Mouse (Mus musculus): ENCODE results near the gene Lrch1. TPM values are rescaled to one million over a fixed set of nuclear protein-coding genes. Genes with fewer than 3 reads are reported as not detected.

The Lrch1 gene
- polyA plus RNA-seq, 1 experiment: 8.4 TPM

- DNase-seq: peak; percentile 44
- no peak for TF ChIP-seq POLR2A (IDR thresholded peaks at IDR 0.05; ENCODE audit: low read depth, low read length)
- no peak for TF ChIP-seq CTCF (conservative IDR thresholded peaks at IDR 0.05; ENCODE audit: insufficient read depth, insufficient read length, low read depth, low read length)
- H3K27me3 ChIP-seq (replicated peaks; ENCODE audit: control insufficient read depth, insufficient read depth, low read length): no peaks in the 10 kb centered on the region
- no peak overlapping the region for H3K4me3 ChIP-seq (ENCODE audit: insufficient read depth, low read depth, low read length)
- WGBS: 58% methylated on average over 3 of the region's 3 CpGs
- no peak overlapping the region for H3K27ac ChIP-seq (ENCODE audit: insufficient read depth, low read depth, low read length)
- H3K4me1 ChIP-seq (ENCODE audit: control insufficient read depth, insufficient read depth, low read length): peaks cover 4% of the 10 kb centered on the region; the same call in 1 of the 2 replicates
- no peaks in the 10 kb centered on the region for H3K36me3 ChIP-seq (ENCODE audit: control insufficient read depth, insufficient read depth, low read length)
Observed at GRCm38 (mm10) chr14:74972216-74972615, 24.5 kb upstream of the Lrch1 start.

- no peak for DNase-seq
- Histone ChIP-seq H3K4me3 (ENCODE audit: insufficient read depth, low read depth, low read length) (no peak overlapping the region), H3K27me3 (replicated peaks; ENCODE audit: control insufficient read depth, insufficient read depth, low read length) (no peaks in the 10 kb centered on the region), H3K36me3 (ENCODE audit: control insufficient read depth, insufficient read depth, low read length) (no peaks in the 10 kb centered on the region), H3K4me1 (ENCODE audit: control insufficient read depth, insufficient read depth, low read length) (peaks cover 4% of the 10 kb centered on the region; the same call in 1 of the 2 replicates), H3K27ac (ENCODE audit: insufficient read depth, low read depth, low read length) (no peak overlapping the region)
- TF ChIP-seq POLR2A (IDR thresholded peaks at IDR 0.05; ENCODE audit: low read depth, low read length): no peak
- no peak for TF ChIP-seq CTCF (conservative IDR thresholded peaks at IDR 0.05; ENCODE audit: insufficient read depth, insufficient read length, low read depth, low read length)
- WGBS: 62% methylated on average over 3 of the region's 3 CpGs
Observed at GRCm38 (mm10) chr14:74963402-74963764, 15.7 kb upstream of the Lrch1 start.

- H3K27ac ChIP-seq (ENCODE audit: insufficient read depth, low read depth, low read length): no peak overlapping the region
- peaks cover 4% of the 10 kb centered on the region; the same call in 1 of the 2 replicates for H3K4me1 ChIP-seq (ENCODE audit: control insufficient read depth, insufficient read depth, low read length)
- no peaks in the 10 kb centered on the region for H3K36me3 ChIP-seq (ENCODE audit: control insufficient read depth, insufficient read depth, low read length)
- H3K27me3 ChIP-seq (replicated peaks; ENCODE audit: control insufficient read depth, insufficient read depth, low read length): no peaks in the 10 kb centered on the region
- H3K4me3 ChIP-seq (ENCODE audit: insufficient read depth, low read depth, low read length): no peak overlapping the region
- WGBS: 79% methylated on average over 8 of the region's 8 CpGs
- TF ChIP-seq POLR2A (IDR thresholded peaks at IDR 0.05; ENCODE audit: low read depth, low read length): no peak
- TF ChIP-seq CTCF (conservative IDR thresholded peaks at IDR 0.05; ENCODE audit: insufficient read depth, insufficient read length, low read depth, low read length): no peak
- peak; percentile 38 for DNase-seq
Observed at GRCm38 (mm10) chr14:74962713-74963401, 15.2 kb upstream of the Lrch1 start.

GRCm38 (mm10) chr14:74960568-74960967 lies 12.9 kb upstream of the Lrch1 start:
- no peak for DNase-seq
- Histone ChIP-seq H3K4me1 (ENCODE audit: control insufficient read depth, insufficient read depth, low read length) (peaks cover 4% of the 10 kb centered on the region; the same call in 1 of the 2 replicates), H3K4me3 (ENCODE audit: insufficient read depth, low read depth, low read length) (no peak overlapping the region), H3K27ac (ENCODE audit: insufficient read depth, low read depth, low read length) (no peak overlapping the region), H3K27me3 (replicated peaks; ENCODE audit: control insufficient read depth, insufficient read depth, low read length) (no peaks in the 10 kb centered on the region), H3K36me3 (ENCODE audit: control insufficient read depth, insufficient read depth, low read length) (no peaks in the 10 kb centered on the region)
- 73% methylated on average over 5 of the region's 5 CpGs for WGBS
- no peak for TF ChIP-seq POLR2A (IDR thresholded peaks at IDR 0.05; ENCODE audit: low read depth, low read length)
- no peak for TF ChIP-seq CTCF (conservative IDR thresholded peaks at IDR 0.05; ENCODE audit: insufficient read depth, insufficient read length, low read depth, low read length)

GRCm38 (mm10) chr14:74956702-74957101 lies 9.0 kb upstream of the Lrch1 start:
- H3K27ac ChIP-seq (ENCODE audit: insufficient read depth, low read depth, low read length): no peak overlapping the region

GRCm38 (mm10) chr14:74956234-74956633 lies 8.6 kb upstream of the Lrch1 start:
- TF ChIP-seq CTCF (conservative IDR thresholded peaks at IDR 0.05; ENCODE audit: insufficient read depth, insufficient read length, low read depth, low read length) (no peak), POLR2A (IDR thresholded peaks at IDR 0.05; ENCODE audit: low read depth, low read length) (no peak)
- 88% methylated on average over 1 of the region's 1 CpGs for WGBS
- Histone ChIP-seq H3K27ac (ENCODE audit: insufficient read depth, low read depth, low read length) (no peak overlapping the region), H3K4me1 (ENCODE audit: control insufficient read depth, insufficient read depth, low read length) (no peaks in the 10 kb centered on the region), H3K27me3 (replicated peaks; ENCODE audit: control insufficient read depth, insufficient read depth, low read length) (no peaks in the 10 kb centered on the region), H3K4me3 (ENCODE audit: insufficient read depth, low read depth, low read length) (no peak overlapping the region), H3K36me3 (ENCODE audit: control insufficient read depth, insufficient read depth, low read length) (no peaks in the 10 kb centered on the region)
- no peak for DNase-seq

More at GRCm38 (mm10) chr14:74956702-74957101, 9.0 kb upstream of the Lrch1 start:
- 28% methylated on average over 2 of the region's 2 CpGs for WGBS
- no peak for DNase-seq
- Histone ChIP-seq H3K4me1 (ENCODE audit: control insufficient read depth, insufficient read depth, low read length) (no peaks in the 10 kb centered on the region), H3K4me3 (ENCODE audit: insufficient read depth, low read depth, low read length) (no peak overlapping the region), H3K27me3 (replicated peaks; ENCODE audit: control insufficient read depth, insufficient read depth, low read length) (no peaks in the 10 kb centered on the region), H3K36me3 (ENCODE audit: control insufficient read depth, insufficient read depth, low read length) (no peaks in the 10 kb centered on the region)
- TF ChIP-seq CTCF (conservative IDR thresholded peaks at IDR 0.05; ENCODE audit: insufficient read depth, insufficient read length, low read depth, low read length) (no peak), POLR2A (IDR thresholded peaks at IDR 0.05; ENCODE audit: low read depth, low read length) (no peak)

- TF ChIP-seq POLR2A (IDR thresholded peaks at IDR 0.05; ENCODE audit: low read depth, low read length) (no peak), CTCF (conservative IDR thresholded peaks at IDR 0.05; ENCODE audit: insufficient read depth, insufficient read length, low read depth, low read length) (peak; percentile 80)
- 33% methylated on average over 14 of the region's 14 CpGs for WGBS
- Histone ChIP-seq H3K27ac (ENCODE audit: insufficient read depth, low read depth, low read length) (no peak overlapping the region), H3K27me3 (replicated peaks; ENCODE audit: control insufficient read depth, insufficient read depth, low read length) (no peaks in the 10 kb centered on the region), H3K4me3 (ENCODE audit: insufficient read depth, low read depth, low read length) (no peak overlapping the region), H3K4me1 (ENCODE audit: control insufficient read depth, insufficient read depth, low read length) (peaks cover 12% of the 10 kb centered on the region; the same call in 1 of the 2 replicates), H3K36me3 (ENCODE audit: control insufficient read depth, insufficient read depth, low read length) (no peaks in the 10 kb centered on the region)
- peak; percentile 77 for DNase-seq
Observed at GRCm38 (mm10) chr14:74948426-74949240, 957 bp upstream of the Lrch1 start.
